Mouse (Mus musculus) cerebellum, adult 11-12 months (tissue): Measurements from ENCODE around the gene Tgfb1i1.

ENCODE experiments used
- DNase-seq: peaks from one replicate; pipeline ENCODE4 v3.0.0; 2022

The Tgfb1i1 gene

DNA sequence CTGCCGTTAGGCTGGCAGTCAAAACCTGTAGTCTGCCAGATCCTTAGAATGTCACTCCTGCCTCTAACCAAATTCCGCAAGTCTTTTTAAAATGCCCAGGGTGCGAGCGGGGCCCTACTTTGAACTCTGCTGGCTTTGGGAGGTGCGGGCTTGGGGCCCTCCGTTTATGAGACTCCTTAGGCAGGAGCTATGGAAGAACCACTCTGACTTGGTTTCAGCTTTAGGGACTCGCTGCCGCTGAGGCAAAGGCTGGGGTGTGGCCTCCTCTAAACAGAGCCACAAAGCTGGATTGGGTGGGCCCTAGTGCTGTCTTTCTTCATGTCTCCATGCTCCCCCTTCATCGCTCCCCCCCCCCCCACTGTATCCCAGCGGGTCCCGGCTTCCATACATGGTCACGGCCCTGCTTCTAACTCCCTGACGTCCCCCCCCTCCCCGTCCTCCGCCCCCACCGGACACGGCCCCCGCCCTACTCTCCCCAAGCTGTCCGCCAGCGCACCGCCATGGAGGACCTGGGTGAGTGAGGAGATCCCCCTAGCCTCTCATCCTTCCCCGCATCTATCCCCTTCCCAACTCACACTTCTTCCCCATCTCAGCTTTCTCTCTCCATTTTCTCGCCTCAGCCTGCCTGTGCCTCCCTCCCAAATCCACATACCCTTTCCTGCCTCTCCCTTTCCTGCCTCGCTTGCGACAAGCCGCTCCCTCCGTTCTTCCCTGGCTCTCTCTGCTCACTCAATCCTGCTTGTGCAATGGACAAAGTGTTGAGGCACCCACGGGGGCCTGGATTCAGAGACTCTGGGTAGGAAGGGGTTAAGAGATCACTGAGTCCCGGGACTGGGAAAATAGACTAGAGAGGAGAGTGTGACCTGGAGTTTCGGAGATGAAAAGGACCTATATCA lies at the start of gene Tgfb1i1:
Gene Tgfb1i1 (plus strand): TSS at position 317 of the 896 bp plus-strand sequence.
- DNase-seq = peak; percentile 47

GRCm38 (mm10) chr7:128201607-128202006 lies 45.0 kb upstream of the Tgfb1i1 start:
- no peak for DNase-seq

DNA sequence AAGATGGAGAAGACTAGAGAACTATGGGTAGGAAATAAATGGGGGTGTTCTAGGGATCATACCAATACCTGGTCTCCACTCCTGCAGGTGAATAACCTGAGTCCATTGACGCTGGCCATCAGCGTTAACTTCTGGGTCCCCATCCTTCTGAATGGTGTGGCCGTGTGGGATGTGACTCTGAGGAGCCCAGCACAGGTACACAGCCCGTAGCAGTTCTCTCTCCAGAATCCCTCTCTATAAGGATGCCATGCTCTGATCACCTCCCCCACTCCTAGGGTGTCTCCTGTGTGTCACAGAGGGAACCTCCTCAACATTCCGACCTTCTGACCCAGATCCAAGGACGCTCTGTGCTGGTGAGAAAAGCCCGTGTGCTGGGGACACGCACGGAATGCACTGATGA lies 43.5 kb upstream of the Tgfb1i1 start:
- DNase-seq = no peak

DNA sequence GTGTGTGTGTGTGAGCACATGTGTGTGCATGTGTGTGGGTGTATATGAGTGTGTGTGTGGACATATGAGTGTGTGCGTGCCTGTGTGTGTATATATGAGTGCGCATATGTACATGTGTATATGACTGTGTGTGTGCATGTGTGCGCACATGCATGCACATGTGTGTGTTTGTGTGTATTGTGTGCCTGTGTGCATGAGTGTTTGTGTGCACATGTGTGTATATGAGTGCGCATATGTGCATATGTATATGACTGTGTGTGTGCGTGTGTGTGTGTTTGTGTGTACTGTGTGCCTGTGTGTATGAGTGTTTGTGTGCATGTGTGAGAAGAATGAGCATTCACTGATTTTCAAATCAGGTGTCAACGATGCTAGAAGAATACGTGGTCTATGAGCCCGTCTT lies 42.4 kb upstream of the Tgfb1i1 start:
- no peak for DNase-seq

GRCm38 (mm10) chr7:128205695-128206094 lies 40.9 kb upstream of the Tgfb1i1 start:
- DNase-seq = no peak

DNA sequence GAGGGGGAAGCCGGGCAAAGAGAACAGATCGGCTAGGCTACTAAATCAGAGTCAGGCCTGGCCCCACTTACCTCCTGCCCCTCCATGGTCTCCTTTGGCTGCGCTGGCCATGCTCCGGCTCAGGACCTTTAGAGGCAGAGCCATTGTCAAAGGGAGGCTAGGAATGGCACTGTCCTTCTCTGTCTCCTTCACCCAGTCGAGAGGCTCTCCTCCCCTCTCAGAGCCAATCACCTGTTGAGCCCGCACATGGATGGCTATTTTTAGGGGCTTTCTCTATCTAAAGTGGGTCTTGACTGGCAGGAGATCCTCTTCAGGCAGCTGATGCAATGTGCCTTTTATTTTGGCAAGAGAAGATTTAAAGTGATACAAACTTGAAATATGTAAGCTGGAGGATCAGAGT lies 40.5 kb upstream of the Tgfb1i1 start, which contains the start of gene Cox6a2:
Gene Cox6a2 (minus strand): TSS at position 236 of the 400 bp plus-strand sequence.
- no peak for DNase-seq

- peak; percentile 39 for DNase-seq
These were observed 38.4 kb upstream of the Tgfb1i1 start for GRCm38 (mm10) chr7:128208187-128208586.

DNA sequence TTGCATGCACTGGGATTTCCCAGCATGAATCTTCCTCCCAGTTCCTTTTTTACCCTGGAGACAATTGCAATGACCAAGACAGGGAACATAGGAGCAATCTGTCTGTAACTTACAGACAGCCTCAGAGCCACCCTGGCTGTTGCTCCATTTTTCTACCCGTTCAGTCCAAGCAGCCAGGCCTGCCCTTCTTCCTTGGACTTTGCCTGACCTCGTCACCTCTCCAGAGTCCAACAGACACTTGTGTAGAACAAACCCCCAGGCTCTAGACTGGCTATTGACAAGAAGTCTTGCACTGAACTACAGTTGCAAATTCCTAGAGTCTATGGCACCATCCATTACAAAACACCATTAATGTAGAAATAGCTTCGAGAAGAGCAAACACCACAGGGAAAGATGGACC lies 36.8 kb upstream of the Tgfb1i1 start:
- DNase-seq = no peak

GRCm38 (mm10) chr7:128219952-128220351 lies 26.7 kb upstream of the Tgfb1i1 start:
- DNase-seq = no peak

- DNase-seq = no peak
These were observed 25.7 kb upstream of the Tgfb1i1 start for GRCm38 (mm10) chr7:128220936-128221335.

- no peak for DNase-seq
These were observed 14.9 kb upstream of the Tgfb1i1 start for GRCm38 (mm10) chr7:128231741-128232140.

- no peak for DNase-seq
These were observed 11.8 kb upstream of the Tgfb1i1 start for GRCm38 (mm10) chr7:128234796-128235195.

DNA sequence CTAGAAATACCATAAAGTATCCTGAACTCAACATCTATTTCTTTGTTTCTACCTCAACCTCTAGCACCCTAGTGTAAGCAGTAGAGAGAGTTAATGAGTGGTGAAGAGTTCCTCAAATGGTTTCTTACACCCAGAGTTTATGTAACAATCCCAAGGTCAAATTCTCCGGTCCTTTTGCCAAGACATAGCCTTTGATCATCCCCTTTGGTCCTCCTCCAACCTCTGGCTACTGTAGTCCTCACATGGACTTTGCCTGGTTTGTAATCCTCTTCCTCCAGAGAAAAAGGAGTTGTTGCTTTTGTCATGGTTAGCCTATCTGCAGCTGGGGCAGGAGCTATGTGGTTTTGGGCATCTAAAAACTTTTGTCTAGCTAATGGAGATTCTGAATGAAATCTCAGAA lies 11.1 kb upstream of the Tgfb1i1 start:
- no peak for DNase-seq

- peak; percentile 55 for DNase-seq
These were observed 10.2 kb upstream of the Tgfb1i1 start for GRCm38 (mm10) chr7:128236426-128236825.

GRCm38 (mm10) chr7:128236856-128237592 lies 9.6 kb upstream of the Tgfb1i1 start, which contains the start of gene Armc5:
Gene Armc5 (plus strand): TSS chr7:128237342.
- peak; percentile 86 for DNase-seq

DNA sequence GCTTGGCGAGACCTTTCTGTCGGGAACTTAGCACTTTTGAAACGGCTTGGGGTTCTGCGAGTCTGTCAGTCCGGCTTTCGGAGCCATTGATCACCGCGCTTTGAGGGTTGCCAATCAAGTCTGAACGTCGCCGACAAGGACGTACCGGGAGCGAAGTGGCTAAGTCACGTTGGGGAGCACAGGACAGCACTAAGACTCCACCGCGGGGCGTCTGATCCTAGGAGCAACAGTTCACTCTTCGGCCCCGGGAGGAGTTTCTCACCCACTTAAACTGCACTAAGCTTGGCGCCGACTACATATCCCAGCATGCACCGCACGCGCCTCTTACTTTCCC lies 9.1 kb upstream of the Tgfb1i1 start:
- no peak for DNase-seq

GRCm38 (mm10) chr7:128237927-128238778 lies 8.5 kb upstream of the Tgfb1i1 start, which contains the start of gene 9130023H24Rik:
Gene 9130023H24Rik (minus strand): TSS chr7:128238031.
- DNase-seq = peak; percentile 99

DNA sequence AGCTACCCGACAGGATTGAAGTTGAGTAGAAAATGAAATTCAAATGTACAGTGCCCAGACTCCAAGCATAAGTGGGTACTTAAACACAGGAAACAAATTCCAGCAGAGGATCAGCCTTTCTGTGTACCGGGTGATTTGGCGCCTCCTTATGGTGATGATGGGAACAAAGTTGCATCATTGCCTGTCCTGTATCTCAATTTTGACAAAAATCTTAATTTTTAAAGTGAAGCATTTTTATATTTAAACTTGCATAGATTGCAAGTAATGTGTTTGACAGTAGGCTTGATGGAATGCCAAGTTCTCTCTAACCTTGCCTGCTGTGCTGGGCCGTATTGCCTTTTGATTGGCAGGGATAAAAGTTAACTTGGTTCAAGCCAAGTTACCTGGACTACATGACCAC lies 7.6 kb upstream of the Tgfb1i1 start:
- peak; percentile 47 for DNase-seq

DNA sequence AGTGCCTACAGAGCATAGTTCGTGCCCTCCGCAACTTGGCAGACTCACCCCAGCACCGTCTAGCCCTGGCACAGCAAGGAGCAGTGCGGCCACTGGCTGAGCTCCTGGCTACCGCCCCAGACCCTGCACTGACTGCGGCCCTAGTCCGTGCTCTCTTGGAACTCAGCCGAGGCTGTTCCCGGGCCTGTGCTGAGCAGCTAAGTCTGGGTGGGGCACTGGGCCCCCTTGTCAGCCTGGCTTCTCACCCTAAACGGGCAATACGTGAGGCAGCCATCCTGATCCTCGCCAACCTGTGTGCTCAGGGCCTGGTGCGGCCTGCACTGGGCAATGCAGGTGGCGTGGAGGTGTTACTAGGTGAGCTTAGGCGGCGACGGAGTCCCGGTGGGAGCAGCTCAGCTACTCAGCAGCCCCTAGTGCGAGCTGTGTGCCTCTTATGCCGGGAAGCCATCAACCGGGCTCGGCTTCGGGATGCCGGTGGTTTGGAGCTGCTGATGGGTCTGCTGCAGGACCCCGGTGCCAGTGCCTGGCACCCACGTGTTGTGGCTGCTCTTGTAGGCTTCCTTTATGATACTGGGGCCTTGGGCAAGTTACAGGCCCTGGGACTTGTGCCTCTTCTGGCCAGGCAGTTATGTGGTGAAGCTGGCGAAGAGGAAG lies 6.4 kb upstream of the Tgfb1i1 start:
- DNase-seq = peak; percentile 71

- DNase-seq = peak; percentile 41
These were observed 4.3 kb upstream of the Tgfb1i1 start for GRCm38 (mm10) chr7:128242331-128242730.

DNA sequence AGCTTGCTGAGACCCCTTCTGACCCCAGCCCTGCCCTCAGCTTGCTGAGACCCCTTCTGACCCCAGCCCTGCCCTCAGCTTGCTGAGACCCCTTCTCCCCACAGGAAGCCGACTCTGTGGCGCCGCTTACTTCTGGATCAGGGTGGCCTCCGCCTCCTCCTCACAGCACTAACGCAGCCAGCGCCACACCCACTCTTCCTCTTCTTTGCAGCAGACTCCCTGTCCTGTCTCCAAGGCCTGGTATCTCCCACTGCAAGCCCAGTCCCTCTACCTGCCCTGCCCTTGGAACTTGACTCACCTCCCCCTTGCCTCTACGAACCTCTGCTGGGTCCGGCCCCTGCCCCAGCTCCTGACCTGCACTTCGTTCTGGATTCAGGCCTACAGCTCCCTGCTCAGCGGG lies 2.7 kb upstream of the Tgfb1i1 start:
- DNase-seq = no peak

GRCm38 (mm10) chr7:128244410-128245025 lies 2.1 kb upstream of the Tgfb1i1 start:
- DNase-seq = no peak
